Mouse (Mus musculus) stomach, embryonic 16.5 days (tissue): ENCODE results near the gene Vmn2r103. TPM values are rescaled to one million over a fixed set of nuclear protein-coding genes. Genes with fewer than 3 reads are reported as not detected.

Experiments
- ATAC-seq: fragments of 200-750 bp; cut with Nextera tagmentation; 2 replicates; pipeline ENCODE4 v1.8.0; 2017; ENCODE audit warnings: moderate number of reproducible peaks, moderate TSS enrichment; ENCODE audit not compliant: insufficient read depth, low FRiP score
- H3K27ac ChIP-seq: fragments of 300-500 bp; sonication (generic); 2 replicates; pipeline ENCODE4 v1.5.1; 2014; ENCODE audit warnings: low read length
- H3K27me3 ChIP-seq: fragments of 300-500 bp; sonication (generic); 2 replicates; pipeline ENCODE4 v1.6.1; 2014; ENCODE audit warnings: low read length, control low read depth, mixed read lengths; ENCODE audit not compliant: control insufficient read depth, insufficient read depth
- H3K36me3 ChIP-seq: fragments of 300-500 bp; sonication (generic); 2 replicates; pipeline ENCODE4 v1.6.1; 2014; ENCODE audit warnings: low read length; ENCODE audit not compliant: control insufficient read depth, insufficient read depth
- H3K4me1 ChIP-seq: fragments of 300-500 bp; sonication (generic); 2 replicates; pipeline ENCODE4 v1.6.1; 2014; ENCODE audit warnings: low read length, control low read depth, mixed read lengths; ENCODE audit not compliant: control insufficient read depth, insufficient read depth
- H3K4me2 ChIP-seq: fragments of 300-500 bp; sonication (generic); 2 replicates; pipeline ENCODE4 v1.6.1; 2014; ENCODE audit warnings: low read depth, low read length, mixed read lengths
- H3K4me3 ChIP-seq: fragments of 300-500 bp; sonication (generic); replicated peaks from 2 replicates; pipeline ENCODE4 v1.5.1; 2014; ENCODE audit warnings: mild to moderate bottlenecking, low read length
- H3K9ac ChIP-seq: fragments of 300-500 bp; sonication (generic); 2 replicates; pipeline ENCODE4 v1.6.1; 2014; ENCODE audit warnings: low read length
- H3K9me3 ChIP-seq: fragments of 300-500 bp; sonication (generic); replicated peaks from 2 replicates; pipeline ENCODE4 v1.6.1; 2016; ENCODE audit warnings: low read length, control low read depth; ENCODE audit not compliant: control insufficient read depth
- WGBS: fragments of 180-500 bp; shearing (Covaris S2); extraction: QIAGEN DNeasy Blood & Tissue Kit; methylation state at CpG from one replicate; pipeline ENCODE4 v1.1.7; 2014; 5-methylcytosine and 5-hydroxymethylcytosine counted together
- polyA plus RNA-seq: library from polyadenylated mRNA; unstranded; fragments of >200 nt; fragmentation: Nextera tagmentation; extraction: Ambion mirVana; gene quantifications from 2 replicates; pipeline ENCODE4 v1.2.1, GENCODE M21; 2015

Vmn2r103 gene
- not detected in 2 replicates for polyA plus RNA-seq

GRCm38 (mm10) chr17:19773063-19773462 is at the start of gene Vmn2r103:
Gene Vmn2r103 (plus strand): TSS chr17:19773363.
- Histone ChIP-seq H3K4me2 (no peak within 1 kb of the TSS), H3K9me3 (no peaks in the 10 kb centered on the region), H3K27me3 (no peaks in the 10 kb centered on the region), H3K36me3 (no peaks in the 10 kb centered on the region), H3K4me1 (no peaks in the 10 kb centered on the region), H3K4me3 (no peak within 1 kb of the TSS), H3K9ac (no peak within 1 kb of the TSS), H3K27ac (no peak within 1 kb of the TSS)
- no peak for ATAC-seq
- 56% methylated on average over 4 of the region's 4 CpGs for WGBS

- H3K4me2 ChIP-seq, result no peak overlapping the region
- no peak overlapping the region for H3K4me3 ChIP-seq
Observed at GRCm38 (mm10) chr17:19778994-19779393, 5.8 kb downstream of the Vmn2r103 start.

GRCm38 (mm10) chr17:19789248-19789647 is 16.1 kb downstream of the Vmn2r103 start:
- H3K4me3 ChIP-seq, result no peak overlapping the region
- H3K27me3 ChIP-seq, result no peaks in the 10 kb centered on the region
- H3K36me3 ChIP-seq, result no peaks in the 10 kb centered on the region
- no peak overlapping the region for H3K4me2 ChIP-seq
- no peaks in the 10 kb centered on the region for H3K9me3 ChIP-seq
- no peak overlapping the region for H3K9ac ChIP-seq
- 89% methylated on average over 1 of the region's 1 CpGs for WGBS
- no peaks in the 10 kb centered on the region for H3K4me1 ChIP-seq
- no peak for ATAC-seq
- H3K27ac ChIP-seq, result no peak overlapping the region

More at GRCm38 (mm10) chr17:19778994-19779393, 5.8 kb downstream of the Vmn2r103 start:
- WGBS, result 79% methylated on average over 4 of the region's 4 CpGs
- no peak overlapping the region for H3K27ac ChIP-seq
- no peak for ATAC-seq
- H3K4me1 ChIP-seq, result no peaks in the 10 kb centered on the region
- no peaks in the 10 kb centered on the region for H3K27me3 ChIP-seq
- no peaks in the 10 kb centered on the region for H3K9me3 ChIP-seq
- no peak overlapping the region for H3K9ac ChIP-seq
- no peaks in the 10 kb centered on the region for H3K36me3 ChIP-seq

Other genes starting within 250 kb of the Vmn2r103 start
- not detected in 2 replicates for gene Vmn2r101, start 196.1 kb upstream of the Vmn2r103 start, polyA plus RNA-seq
- gene Vmn2r102, start 113.0 kb upstream of the Vmn2r103 start, polyA plus RNA-seq, result not detected in 2 replicates